Mouse (Mus musculus): ENCODE data around the gene Orai2.
A peak's percentile ranks its signal among the peaks of the same experiment; 100 is the strongest.
"Not testable (repeated sequence)": the region's sequence is repeated elsewhere in the genome, so short reads cannot be mapped to it uniquely, and the experiment has no call there.

Gene Orai2

DNA sequence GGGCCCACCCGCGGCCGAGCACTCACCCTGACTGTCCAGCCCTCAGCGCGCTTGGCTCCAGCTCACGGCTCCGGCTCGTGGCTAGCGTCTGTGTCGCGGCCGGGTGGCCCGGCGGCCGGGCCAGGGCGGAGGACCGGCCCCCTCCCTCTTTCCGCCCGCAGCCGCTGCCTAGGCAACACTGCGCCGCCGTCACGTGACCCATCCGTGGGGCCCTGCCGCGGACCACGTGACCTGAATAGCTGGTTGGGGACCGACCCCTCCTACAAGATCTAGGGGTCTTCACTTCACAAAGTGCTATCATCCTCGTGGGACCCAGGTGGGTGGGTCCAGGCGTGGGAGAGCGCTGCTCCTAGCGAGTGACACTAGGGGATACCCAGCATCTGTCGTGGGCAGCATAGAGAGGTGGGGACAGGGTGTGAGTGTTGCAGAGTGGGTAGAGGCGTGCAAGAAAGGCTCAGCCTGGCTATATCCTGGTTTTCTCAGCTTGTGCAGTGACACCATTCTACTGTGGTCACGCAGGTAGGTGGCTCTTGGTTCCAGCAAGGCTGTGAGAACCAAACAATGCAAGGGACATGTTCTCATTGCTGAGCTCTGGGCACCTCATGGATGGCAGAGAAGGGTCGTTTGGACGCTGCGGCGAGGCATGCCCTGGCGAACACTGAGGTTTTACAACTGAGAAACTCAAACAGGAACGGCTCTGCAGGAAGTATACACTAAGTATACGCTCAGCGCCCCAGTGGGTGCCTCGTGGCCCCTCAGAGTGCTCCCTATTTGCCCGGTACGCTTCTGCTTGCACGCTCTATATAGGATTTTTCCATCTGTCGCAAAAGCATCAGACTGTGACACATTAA, at the start of gene Orai2:
Orai2 (minus strand) TSS at position 202 of the 851 bp plus-strand sequence.
- peak; percentile 58 for DNase-seq (ENCODE audit: low read depth, low spot score)

DNA sequence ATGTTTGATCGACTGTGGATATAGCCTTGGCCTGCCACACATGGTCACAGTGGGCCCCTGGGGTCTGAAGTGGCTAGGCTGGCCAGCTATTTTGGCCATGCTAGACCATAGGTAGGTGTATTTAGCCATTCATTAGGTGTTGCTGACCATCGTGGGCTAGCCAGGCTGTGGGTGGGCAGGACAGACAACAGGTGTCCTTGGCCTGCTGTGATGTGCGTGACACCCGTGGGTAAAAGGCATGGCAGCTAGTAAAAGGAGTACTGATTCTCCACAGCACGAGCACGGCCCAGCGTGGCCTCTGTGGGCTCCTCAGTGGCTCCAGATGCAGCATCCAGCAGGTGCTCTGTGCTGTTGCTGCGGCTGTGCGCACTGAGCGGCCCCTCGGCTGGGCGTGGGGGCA, 48.1 kb upstream of the Orai2 start:
- no peak for DNase-seq (ENCODE audit: low read depth, low spot score)

DNA sequence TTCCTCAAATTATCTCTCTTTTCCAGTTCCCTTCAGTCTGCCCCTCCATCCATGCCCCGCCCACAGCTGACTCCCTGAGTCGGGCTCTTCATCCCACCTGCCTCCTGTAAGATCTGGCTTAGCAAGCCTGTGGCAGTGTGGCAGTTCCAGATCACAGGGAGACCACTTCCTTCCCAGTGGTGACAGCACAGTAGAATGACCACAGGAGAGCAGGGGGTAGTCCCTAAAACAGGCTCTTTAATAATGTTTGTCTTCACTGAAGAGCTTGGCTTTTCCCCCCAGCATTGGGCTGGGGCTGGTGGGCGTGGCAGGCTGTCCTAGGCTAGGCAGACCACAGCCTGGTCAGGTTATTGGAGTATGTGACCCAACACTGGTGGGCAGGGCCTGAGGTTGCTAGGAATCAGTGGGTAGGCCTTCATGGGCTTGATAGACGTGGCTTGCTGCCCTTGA, 47.4 kb upstream of the Orai2 start:
- no peak for DNase-seq (ENCODE audit: low read depth, low spot score)

DNA sequence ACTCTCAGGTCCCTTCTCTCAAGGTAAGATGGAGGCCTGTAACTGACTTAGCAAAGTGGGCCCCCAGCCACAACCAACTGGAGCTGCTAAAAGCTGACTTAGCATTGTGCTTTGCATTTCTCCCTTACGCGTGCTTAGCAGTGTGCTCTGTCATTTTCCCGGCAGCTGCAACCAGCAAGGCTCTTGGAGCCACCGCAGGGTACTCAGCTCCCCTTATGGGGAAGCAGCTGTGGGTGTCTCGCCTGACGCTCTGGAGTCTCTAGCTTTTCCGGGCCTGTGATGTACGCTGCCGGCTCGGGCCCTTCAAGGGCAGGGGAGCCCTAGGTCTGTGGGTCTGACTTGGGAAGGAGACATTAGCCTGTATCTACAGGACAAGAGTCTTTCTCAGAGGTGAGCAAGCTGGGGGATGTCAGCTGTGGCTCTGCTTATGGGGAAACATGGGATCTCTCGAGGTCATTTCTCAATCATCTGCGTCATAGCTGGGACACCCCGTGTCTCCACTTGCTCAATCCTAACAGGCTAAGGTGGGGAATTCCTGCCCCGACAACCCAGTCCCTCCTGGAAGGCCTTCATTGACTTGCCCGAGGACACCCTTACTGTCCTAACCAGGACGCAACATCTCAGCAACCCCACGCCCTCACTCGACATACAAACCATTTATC, 46.6 kb upstream of the Orai2 start:
- DNase-seq (ENCODE audit: low read depth, low spot score): no peak

DNA sequence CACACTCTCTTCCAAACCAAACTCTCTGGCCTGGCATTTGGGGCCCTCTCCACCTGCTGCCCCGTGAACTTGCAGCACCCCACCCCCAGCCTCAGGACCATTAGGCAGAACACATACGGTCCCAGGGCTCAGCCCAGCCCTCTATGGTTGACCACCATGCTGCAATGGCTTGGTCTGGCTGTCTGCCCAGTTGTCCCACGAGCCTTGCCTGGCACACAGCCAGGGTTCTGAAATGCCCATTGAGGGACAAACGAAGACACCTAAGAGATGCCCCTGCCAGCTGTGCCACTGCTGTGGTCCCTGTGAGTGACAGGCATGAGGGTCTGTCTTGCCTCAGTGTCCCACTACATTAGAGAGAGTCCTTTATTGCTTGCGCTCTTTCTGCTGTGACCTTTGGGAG, 45.4 kb upstream of the Orai2 start:
- DNase-seq (ENCODE audit: low read depth, low spot score): no peak

DNA sequence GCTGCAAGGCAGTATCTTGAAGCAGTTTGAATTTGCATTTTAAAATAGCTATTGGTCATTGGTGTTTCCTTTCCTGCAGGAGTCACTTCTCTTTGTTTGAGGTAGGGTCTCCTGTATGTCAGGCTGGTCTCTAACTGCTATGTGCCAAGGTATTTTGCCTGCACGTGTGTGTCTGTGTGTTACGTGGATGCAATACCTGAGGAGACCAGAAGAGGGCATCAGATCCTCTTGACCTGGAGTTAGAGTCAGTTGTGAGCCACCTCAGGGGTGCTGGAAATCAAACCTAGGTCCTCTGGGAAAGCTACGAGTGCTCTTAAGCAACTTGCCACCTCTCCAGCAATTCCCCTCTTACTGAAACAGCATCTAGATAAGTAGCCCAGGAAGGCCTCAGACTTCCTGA, 44.7 kb upstream of the Orai2 start:
- DNase-seq (ENCODE audit: low read depth, low spot score): no peak

DNA sequence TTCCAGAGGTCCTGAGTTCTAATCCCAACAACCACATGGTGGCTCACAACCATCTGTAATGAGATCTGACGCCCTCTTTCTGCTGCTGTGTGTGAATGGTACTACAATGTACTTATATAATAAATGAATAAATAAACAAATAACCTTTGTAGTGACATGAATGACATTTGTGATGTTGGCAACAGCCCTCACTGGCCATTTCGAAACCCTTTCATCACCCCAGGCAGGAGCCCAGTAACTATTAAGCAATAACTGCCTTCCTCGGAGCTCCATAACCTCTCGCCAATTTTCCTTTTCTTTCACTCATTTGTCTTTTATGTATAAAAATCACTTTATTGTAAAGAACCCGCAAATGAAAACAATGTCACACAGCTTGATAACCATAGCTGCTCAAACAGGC, 43.2 kb upstream of the Orai2 start:
- no peak for DNase-seq (ENCODE audit: low read depth, low spot score)

DNA sequence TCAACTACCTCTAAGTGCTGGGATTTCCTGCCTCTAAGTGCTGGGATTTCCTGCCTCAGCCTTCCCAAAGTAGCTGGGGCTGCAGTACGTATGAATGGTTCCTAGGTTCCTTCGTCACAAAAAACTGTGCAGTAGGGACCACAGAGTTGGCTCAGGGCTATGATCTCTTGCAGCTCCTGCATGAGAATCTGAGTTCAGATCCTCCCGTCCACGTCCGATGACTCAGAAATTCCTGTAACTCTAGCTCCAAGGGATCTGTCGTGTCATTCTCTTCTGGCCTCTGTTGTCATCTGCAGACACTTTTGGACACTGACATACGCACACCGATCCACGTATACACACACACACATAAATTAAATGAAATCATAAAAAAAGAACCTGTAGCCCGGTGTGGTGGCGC, 42.2 kb upstream of the Orai2 start:
- DNase-seq (ENCODE audit: low read depth, low spot score): no peak

DNA sequence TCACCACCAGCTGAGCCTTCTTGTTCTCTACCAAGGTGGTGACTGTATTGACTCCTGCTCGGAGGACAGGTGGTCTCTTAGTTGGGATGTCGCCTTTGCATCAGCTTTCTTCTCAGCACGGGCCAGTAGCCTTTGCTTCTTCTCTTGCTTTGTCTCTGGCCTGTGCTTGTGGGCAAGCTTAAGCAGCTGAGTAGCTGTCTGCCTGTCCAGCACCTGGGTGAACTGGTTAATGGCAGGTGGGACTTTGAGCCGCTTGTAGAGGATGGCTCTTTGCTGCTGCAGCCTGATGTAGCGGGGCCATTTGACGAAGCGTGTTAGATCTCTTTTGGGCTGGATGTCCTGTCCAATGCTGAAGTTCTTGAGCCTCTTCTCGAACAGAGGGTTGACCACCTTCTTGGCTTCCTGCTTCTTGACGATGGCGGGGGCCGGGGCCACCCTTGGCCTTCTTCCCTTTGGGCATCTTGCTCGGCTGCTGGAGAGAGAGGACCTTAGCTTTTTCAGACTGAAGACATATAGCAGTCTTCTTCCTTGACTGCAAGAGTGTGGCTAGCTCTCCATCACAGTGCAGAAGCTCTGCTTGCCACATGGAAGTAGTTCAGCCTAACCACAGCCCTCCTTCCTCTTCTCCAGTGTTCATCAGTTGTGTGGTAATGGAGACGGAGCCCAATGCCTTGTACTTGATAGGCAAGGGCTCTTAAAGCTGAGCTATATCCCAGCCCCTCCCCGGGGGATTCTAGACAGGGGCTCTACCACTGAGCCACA, 41.0 kb upstream of the Orai2 start:
- DNase-seq (ENCODE audit: low read depth, low spot score): not testable (repeated sequence)

DNA sequence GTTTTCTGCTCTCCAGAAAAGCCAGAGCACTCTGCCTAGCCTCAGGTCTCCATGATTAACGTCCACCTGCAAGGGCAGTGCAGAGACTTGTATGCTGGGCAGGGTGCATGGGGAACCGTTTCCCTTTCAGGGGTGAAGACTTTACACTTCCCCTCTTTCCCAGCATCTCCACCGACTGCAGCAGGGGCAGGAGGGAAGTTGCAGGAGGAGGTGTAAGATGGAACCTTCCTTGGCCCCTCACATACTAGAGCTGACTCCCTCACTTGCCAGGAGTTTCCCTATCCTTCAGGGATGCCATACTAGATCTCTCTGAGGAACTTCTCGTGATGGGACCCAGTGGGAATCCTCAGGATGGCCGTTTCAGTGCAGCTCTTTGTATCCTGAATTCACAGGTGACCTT, 40.0 kb upstream of the Orai2 start:
- DNase-seq (ENCODE audit: low read depth, low spot score): no peak

DNA sequence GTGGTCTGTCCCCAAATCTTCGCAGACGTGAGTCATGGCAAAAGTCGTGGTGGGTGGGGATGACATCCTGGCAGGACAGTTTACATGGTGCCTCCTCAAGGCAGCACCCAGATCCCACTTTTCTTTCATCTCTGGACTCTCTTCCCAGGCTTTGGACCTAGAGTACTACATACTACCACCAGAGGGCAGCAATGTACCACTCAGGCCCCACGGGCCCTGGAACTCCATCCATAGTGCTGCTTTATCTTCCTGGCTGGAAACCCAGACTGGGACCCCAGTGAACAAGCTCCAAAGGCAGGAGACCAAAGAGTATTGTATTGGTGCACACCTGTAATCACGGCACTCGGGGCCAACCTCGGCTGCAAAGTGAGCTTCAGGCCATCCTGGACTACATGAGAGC, 31.3 kb upstream of the Orai2 start:
- DNase-seq (ENCODE audit: low read depth, low spot score): no peak

DNA sequence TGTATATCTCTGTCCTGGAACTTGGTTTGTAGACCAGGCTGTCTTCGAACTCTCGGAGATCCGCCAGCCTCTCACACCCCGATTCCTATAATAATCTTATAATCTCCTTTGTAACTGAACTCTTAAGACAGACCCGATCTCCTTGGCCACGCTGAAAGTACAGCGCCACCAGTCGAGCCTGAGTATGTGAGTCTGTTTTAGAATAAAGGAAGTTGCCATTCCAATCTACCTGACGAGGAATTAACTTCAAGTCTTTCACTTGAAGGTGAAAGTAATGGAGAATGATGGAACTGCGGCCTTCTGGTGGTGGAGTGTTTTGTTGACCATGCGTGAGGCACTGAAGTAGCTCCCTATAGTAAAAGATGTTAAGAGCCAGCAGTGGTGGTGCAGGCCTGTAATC, 29.0 kb upstream of the Orai2 start:
- DNase-seq (ENCODE audit: low read depth, low spot score): no peak

DNA sequence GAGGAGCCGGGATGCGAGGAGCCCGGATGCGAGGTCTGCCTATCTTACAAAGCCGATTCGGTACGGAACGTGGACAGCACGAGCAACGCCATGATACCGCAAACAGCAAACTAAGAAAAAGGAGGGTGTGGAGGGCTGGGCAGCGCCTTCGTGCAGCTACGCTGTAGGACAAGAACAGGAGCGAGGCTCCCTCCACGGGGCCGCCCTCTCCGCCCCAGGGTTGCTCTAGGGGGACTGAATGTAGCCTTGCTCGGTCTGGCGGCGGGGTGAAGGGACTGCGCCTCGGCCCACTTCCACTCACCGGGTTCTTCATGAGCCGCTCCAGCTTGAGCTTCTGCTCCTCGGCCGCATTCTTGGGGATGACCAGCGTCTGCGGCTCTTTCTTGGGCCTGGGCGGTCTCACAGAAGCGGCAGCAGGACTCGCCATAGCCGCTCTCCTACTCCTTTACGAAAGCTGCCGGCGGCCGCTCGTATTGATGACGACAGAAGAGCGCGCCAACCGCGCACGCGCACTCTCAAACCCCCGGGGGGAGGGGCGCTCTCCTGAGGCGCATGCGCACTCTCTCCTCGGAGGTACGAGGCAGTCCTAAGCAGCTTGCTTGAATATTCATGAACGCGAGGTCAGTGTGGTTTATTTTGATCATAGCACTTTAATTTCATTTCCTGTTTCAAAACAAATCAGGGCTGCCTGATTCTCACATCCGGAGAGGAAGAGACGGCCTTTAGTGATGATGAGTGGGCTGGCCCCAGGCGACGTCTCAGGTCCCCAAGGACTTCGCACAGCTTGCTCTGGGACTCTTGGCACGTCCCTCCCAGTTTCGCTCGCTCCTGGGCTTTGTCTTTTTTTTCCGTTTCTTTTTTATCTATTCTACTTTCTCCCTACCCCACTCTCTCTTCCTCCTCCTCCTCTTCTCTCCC, 28.2 kb upstream of the Orai2 start, which contains the start of gene Prkrip1:
Prkrip1 (minus strand) TSS at position 490 of the 918 bp plus-strand sequence.
- peak; percentile 92 for DNase-seq (ENCODE audit: low read depth, low spot score)

DNA sequence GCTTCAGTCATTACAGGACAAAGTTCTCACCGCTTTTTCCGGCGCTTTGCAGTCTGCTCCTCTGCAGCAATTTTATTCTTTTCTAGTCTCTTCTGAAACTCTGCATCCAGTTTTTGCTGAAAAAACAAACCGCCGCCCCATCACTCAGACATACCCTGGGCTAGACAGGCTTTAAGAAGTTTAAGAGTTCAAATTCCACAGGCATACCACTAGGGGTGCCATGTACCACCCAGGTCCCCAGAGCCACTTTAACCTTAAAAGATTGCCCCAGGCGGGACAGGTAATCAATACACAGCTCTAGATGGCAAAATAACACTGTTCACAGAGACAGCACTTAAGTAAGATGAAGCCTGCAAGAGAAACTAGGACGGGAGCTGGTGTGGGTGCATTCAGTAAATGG, 21.4 kb upstream of the Orai2 start:
- DNase-seq (ENCODE audit: low read depth, low spot score): no peak

DNA sequence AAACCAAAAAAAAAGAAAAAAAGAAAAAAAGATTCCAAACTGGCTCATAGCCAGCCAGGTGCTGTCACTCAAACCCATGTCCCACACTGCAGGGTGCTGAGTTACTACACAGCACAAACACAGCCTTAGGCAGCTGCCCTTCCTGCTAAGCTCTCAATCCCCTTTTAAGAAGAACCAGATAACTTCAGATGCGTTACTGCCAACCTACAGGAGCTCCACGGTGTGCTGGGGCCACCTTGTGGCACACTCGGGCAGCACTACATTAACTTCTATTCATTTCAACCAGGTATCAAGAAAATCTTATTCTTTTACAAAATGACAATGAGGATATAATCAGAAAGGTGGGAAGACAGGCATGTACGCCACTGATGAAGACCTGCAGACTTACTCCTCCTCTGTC, 16.2 kb upstream of the Orai2 start:
- DNase-seq (ENCODE audit: low read depth, low spot score): peak; percentile 26

DNA sequence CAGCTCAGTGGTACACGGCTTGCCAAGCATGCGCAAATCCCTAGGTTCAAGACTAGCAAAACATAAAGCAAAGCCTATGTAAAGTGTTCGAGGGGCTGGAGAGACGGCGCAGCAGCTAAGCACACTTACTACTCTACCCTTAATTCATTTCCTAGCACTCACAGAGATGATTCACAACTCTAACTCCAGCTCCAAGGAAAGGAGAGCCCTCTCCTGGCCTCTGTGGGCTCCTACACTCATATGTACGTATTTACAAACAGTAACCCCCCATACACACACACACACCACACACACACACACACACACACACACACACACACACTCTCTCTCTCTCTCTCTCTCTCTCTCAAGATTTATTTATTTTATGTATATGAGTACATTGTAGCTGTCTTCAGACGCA, 13.3 kb upstream of the Orai2 start:
- DNase-seq (ENCODE audit: low read depth, low spot score): no peak

DNA sequence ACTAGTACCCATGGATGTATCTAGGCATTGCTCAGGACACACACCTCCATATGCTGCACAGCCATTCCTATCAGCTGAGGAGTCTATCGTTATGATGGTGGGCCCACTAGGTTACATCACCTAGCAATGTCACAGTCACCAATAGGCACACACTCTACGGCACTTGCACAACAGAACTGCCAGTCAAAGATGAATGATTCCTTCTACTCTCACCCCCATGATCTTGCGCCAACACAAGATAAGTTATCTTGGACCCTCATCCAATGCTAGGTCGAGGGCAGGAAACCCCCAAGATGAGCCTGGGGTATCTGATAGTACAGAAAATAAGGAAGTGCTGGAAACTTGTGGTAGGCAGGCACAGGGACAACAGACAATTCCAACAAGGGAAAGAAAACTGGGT, 12.3 kb upstream of the Orai2 start:
- no peak for DNase-seq (ENCODE audit: low read depth, low spot score)

DNA sequence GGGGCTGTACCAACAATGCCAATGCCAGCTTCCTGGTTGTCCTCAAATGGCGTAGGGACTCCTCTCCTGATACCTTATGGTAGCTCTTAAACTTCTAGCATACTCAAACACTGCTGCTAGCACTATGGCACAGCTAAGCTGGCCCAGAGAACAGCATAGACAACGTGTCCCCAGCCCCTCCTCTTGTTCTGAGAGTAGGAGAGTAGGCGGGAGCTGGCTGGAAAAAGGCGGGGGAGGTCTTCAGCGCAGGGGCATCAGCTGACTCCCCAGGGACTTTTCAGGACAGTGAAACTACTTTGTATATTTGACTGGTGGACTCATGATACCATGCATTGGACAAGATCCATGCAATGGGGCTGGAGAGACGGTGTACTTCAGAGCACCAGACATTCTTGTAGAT, 11.5 kb upstream of the Orai2 start:
- peak; percentile 76 for DNase-seq (ENCODE audit: low read depth, low spot score)

DNA sequence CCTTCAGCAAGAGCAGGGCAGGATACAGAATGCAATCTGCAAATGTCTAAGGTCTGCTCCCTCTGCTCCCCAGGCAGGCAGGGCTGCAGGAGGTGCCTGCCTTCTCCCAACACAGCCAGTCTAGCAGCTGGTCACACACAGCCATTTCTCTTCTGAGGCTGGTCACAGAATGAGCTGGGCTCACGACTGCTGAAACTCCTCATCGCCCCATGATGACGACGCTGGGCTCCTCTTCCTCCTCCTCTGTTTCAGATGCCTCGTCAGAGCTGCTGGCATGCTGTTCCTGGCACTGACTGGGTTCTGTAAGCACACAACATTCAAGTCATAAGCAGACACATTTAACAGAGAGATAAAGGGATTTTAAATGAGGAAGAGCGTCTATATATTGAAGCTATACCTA, 10.7 kb upstream of the Orai2 start:
- DNase-seq (ENCODE audit: low read depth, low spot score): peak; percentile 32

DNA sequence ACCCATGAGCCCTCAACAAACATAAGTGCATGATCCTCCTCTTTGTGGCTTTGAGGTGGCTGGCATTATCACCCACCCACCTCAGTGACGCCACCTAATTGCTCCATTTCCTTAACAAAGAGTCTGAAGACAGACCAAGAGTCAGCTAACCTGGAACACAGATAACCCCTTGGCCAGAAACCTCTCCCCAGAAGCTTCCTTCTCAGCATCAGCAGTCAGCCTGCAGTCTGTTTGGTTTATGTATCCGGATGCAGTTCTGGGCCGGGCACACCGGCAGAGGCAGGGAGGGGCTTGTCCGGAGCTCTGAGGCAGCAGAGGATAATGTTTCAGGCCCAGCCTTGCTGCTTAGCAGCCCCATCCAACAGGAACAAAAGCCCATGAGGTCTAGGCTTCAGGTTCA, 9.1 kb upstream of the Orai2 start:
- no peak for DNase-seq (ENCODE audit: low read depth, low spot score)

Measured in telencephalon, adult 2 months (tissue).